Mouse (Mus musculus): ENCODE results near the gene Nt5c3. TPM values are rescaled to one million over a fixed set of nuclear protein-coding genes. Genes with fewer than 3 reads are reported as not detected.

The Nt5c3 gene
- 10 to 100 TPM; 71.9 to 85.2 (median 79.4) TPM for total RNA-seq (2022)

- peak; percentile 93 for DNase-seq (ENCODE audit: low spot score)
Measured at GRCm38 (mm10) chr6:56923726-56924707, at the start of gene Nt5c3, which contains the start of gene Vmn1r4. Gene Nt5c3 (minus strand): TSS chr6:56923932. Gene Vmn1r4 (plus strand): TSS chr6:56924015.

GRCm38 (mm10) chr6:56969973-56970372, 46.2 kb upstream of the Nt5c3 start, which contains the start of gene Vmn1r5:
Gene Vmn1r5 (plus strand): TSS chr6:56970273.
- no peak for DNase-seq (ENCODE audit: low spot score)

DNA sequence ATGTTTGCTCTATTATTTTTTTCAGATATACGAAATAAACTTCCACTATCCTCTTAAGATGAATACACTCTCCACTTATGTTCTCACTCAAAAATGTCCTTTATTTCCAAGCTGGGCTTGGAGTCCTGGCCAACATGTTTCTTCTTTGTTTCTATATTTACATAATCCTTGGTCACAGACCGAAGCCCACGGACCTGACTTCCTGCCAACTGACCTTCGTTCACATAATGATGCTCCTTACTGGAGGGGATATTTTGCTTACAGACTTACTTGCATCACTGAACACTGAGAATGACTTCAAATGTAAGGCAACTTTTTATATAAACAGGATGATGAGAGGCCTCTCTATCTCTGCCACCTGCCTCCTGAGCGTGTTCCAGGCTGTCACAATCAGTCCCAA, 32.7 kb upstream of the Nt5c3 start:
- no peak for DNase-seq (ENCODE audit: low spot score)

DNA sequence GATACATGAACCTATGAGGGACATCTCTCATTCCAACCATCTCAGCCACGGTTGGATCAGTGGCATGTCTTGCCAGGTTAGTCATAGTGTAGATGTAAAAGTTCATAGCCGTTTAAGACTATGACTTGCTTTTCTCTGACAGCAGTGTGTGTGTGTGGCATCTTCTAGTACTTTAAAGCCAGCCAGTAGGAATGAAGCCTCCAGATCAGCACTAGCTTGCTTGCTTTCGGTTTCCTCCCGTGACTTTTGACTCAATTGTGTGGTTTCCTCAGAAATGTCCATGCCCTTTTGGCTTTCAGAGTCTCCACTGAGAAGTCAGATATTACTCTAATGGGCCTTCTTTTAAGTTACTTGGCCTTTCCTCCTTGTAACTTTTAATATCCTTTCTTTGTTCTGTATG, 10.6 kb upstream of the Nt5c3 start:
- no peak for DNase-seq (ENCODE audit: low spot score)

- no peak for DNase-seq (ENCODE audit: low spot score)
Measured at GRCm38 (mm10) chr6:56932464-56932863, 8.7 kb upstream of the Nt5c3 start.

DNA sequence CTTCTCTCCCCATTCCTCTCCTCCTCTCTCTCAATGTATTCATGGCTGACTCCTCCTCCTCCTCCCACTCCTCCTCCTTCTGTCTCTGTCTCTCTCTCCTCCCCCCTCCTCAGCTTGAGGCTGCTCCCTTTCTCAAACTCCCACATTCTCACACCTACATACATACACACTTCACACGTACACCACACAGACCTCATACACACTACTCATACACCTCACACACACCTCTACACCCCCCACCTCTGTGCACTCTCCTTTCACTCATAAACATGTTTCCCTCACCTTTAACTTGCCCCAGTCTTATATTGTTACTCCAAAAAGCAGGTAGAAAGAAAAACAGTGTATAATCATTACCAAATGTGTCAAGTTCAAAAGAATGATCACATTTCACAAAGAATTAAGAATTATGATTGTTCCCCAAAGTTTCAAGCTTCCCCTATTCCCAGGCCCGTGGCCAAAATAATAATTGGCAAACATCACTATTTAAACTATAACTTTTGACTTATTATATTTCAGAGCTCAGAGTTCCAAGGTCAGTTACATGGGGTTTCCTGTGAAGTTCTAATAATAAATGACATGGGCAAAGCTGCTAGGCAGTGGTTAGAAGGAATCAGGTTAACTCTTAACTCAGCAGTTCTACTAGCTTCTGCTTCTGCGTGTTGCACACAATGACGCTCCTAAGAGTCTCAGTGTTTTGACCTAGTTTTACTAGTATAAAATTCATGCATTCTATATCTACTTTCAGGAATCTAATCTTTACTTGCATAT, 8.1 kb upstream of the Nt5c3 start:
- DNase-seq (ENCODE audit: low spot score), result no peak

DNA sequence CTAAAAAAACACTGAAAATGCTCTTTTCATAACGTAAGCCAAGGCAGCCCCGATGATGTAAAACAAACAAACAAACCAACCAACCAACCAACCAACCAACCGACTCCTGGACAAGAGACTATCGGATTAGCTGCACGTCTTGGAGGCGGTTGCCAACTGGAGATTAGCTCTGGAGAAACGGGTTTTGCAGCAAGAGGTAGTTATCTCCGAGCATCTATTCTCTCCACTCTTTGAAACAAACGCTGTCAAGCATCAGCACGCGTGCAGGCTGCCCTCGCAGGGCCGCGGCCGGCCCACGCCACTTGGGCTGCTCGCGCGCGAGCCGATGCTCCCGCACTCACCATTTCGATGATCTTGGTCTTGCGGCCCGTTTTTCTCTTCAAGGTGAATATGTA, 404 bp downstream of the Nt5c3 start:
- DNase-seq (ENCODE audit: low spot score), result no peak

- no peak for DNase-seq (ENCODE audit: low spot score)
Measured at GRCm38 (mm10) chr6:56920222-56921092, 3.3 kb downstream of the Nt5c3 start.

DNA sequence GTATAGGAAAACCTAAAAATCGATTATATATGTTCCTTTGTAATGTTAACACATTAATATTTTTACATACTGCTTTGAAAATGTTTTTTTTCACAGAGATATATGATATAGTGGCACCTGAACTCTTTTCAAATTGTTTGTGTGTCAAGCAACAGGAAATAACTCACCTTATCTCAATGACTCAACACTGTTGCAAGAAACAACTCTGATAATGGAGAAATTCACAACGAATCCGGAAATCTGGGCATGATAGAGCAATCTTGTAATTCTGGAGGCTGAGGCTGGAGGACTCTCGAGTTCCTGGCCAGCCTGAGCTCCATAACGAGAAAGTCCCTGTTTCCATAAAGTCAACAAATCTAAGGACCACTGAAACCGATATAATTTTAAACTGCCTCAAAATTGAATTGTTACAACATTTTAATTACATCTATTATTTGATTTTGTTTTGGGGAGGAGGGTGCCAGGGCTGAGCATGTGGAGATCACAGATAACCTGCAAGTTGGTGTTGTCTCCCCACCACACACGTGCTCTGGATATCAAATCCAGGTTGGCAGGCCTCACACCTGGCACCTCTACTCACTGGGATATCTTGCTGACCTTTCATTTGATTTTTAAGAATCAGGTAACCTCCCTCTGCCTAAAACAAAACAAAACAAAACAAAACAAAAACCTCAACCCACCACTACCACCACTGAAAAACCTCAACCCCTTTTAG, 4.2 kb downstream of the Nt5c3 start:
- no peak for DNase-seq (ENCODE audit: low spot score)

DNA sequence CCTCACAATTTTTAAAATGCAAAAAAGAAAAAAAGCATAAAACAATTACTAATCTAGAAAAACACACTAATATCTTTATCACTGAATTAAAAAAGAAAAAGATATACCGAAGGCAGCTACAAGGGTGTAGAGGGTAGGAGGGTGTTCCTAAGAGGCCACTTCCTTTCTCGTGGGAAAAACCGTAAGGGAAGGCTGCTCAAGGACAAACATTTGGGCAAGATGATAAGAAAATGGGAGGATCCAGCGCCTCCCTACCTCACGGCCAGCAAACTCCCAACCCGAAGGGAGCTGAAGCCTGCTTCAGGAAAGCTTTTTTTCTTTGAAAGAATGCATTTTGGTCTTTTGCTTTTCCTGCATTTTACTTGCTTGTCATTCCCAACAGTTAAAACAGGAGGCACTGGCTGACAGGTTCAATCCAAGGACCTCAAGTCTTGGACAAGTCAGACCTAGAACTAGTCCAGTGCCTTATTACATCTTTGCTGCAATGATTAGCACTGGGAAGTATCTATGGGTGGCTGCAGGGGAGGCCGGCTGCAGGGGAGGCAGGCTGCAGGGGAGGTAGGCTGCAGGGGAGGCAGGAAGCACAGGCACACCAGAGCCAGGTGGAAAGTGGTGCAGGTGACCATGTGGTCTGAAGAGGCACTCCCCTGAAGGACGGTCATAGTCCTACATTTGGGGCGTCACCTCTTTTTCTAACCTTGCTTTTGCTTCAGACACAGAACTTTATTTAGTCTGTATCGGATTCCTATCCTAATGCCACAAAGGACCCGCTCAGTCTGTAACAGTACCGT, 6.0 kb downstream of the Nt5c3 start:
- DNase-seq (ENCODE audit: low spot score), result no peak

DNA sequence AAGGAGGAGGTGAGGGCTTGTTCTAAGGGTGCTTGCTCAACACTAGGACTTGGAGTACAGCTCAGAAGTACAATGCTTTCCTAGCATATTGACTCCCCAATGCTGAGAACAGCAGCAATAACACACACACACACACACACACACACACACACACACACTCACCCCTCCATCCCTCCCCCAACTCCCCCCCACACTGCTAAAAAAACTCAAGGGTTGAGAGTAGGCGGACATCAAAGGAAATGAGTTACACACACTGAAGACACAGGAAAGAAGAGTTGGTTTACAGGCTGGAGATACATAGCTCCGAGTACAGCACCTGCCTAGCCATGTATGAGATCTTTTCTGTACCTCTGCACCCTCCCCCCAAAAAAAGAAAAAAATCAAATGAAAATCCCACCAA, 7.5 kb downstream of the Nt5c3 start:
- no peak for DNase-seq (ENCODE audit: low spot score)

- no peak for DNase-seq (ENCODE audit: low spot score)
Measured at GRCm38 (mm10) chr6:56913092-56913858, 10.5 kb downstream of the Nt5c3 start.

GRCm38 (mm10) chr6:56910910-56911309, 12.8 kb downstream of the Nt5c3 start:
- no peak for DNase-seq (ENCODE audit: low spot score)

DNA sequence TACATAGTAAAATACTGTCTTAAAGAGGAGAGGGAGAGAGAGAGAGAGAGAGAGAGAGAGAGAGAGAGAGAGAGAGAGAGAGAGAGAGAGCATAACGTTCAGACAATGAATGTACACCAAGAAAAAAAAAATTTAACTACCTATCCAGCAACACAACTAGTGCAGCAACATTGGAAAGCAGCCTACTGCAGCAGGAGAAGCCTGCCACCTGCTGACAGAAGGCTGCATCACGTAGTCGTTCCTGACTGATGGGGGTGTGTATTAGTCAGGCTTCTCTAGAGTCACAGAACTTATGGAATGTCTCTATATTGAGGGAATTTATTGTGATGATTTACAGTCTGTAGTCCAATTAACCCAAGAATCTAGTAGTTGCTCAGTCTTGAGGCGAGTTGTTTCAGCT, 14.8 kb downstream of the Nt5c3 start:
- DNase-seq (ENCODE audit: low spot score), result peak; percentile 52

GRCm38 (mm10) chr6:56908397-56908796, 15.3 kb downstream of the Nt5c3 start:
- no peak for DNase-seq (ENCODE audit: low spot score)

DNA sequence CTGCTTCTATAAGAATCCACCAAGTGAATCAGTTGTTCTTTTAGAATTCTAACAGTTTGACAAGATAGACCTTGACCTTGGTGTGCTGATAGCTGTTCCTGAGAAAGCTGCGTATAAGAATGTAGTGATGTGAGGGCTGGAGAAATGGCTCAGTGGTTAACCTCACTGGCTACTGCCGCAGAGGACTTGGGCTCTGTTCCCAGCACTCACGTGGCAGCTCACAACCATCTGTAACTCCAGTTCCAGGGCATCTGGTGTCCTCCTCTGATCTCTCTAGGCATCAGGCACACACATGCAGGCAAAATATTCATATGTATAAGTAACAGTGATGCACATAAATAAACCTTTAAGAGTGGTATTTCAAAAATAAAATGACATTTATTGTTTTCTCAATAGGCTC, 15.8 kb downstream of the Nt5c3 start:
- no peak for DNase-seq (ENCODE audit: low spot score)

DNA sequence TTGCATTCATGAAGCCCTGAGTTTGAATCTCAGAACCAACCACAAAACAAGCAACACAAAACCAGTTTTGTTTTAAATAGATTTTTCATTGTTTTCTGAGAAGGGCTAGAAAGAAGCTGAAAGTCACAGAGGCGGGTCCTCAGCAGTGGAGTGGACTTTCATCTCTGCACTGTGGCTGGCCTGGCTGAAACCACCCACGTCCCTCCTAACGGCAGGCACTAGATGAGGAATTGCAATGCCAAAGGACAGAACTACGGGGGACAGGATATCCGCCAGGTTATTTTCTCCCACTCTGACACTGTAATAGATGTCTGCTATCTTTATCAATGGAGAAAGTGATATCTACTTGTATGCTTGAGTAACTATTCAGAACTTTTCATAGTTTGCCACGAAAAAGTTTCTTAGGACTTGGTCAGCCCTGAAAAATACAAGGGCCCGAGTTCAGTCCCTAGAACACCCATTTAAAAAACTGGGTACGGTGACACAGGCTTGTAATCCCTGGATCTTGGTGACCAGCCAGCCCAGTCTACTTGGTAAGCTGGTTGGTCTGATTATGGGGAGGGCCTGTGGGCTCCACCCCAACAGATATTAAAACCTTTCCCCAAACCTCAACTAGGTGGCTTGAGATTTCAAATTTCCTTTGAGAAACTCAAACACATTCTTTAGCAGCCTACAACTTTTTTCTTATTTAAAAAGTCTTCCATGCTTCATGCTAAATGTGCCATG, 17.4 kb downstream of the Nt5c3 start:
- no peak for DNase-seq (ENCODE audit: low spot score)

GRCm38 (mm10) chr6:56905486-56905885, 18.2 kb downstream of the Nt5c3 start:
- no peak for DNase-seq (ENCODE audit: low spot score)

GRCm38 (mm10) chr6:56904982-56905381, 18.8 kb downstream of the Nt5c3 start:
- DNase-seq (ENCODE audit: low spot score), result no peak
